In the genomic region with DNA sequence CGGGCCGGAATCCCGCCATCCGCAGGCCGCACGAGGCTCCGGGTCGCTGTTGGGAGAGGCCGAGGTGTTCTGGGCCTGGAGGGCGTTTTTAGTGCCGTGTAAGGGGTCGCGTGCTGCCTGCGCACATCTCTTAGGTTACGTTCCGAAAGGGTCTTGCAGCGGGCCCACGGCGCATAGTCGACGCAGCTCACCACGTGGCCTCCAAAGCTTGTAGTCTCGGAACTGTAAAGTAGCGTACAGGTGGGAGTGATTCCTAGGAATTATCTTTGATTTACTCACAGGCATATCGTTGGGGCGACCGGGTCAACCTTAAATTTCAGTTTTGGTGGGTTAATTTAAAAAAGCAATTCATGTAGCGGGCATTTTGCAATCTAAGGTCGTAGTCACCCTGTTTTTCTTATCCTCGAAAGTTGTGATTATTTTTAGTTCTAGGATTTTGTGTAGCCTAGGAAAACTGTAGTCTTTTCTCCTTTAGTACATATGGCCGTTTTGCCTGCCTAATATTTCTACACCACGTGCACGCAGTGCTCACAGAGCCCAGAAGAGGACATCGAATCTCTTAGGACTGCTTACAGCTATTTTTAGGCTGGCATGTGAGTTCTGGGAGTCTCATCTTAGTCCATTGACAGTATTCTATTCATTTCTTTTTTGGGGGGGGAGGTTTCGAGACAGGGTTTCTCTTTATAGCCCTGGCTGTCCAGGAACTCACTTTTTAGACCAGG, we compare ENCODE assay signal across 8 mouse cellular contexts. TPM values are rescaled to one million over a fixed set of nuclear protein-coding genes. Genes with fewer than 3 reads are reported as not detected.
DNase-seq lines count a peak whose midpoint lies in the region; ATAC-seq and TF ChIP-seq lines count a peak whose summit lies in the region.

Gene 4931406C07Rik (minus strand): TSS at position 51 of the 722 bp plus-strand sequence.

- peaks cover 17% of the 10 kb centered on the region for H3K4me1 ChIP-seq in liver, adult 2 months (ENCODE audit: control insufficient read depth, insufficient read depth, low read length)
- H3K4me1 ChIP-seq in embryonic facial prominence, embryonic 15.5 days = peaks cover 21% of the 10 kb centered on the region
- H3K4me1 ChIP-seq in hindbrain, embryonic 14.5 days (replicated peaks; ENCODE audit: control insufficient read depth, insufficient read depth, low read length) = peaks cover 28% of the 10 kb centered on the region
- peaks cover 47% of the 10 kb centered on the region for H3K4me1 ChIP-seq in liver, embryonic 15.5 days (replicated peaks)

- peak; percentile 72 for ATAC-seq in embryonic facial prominence, embryonic 15.5 days (ENCODE audit: insufficient number of reproducible peaks, low FRiP score, low TSS enrichment, low read depth)
- peak; percentile 90 for ATAC-seq in hindbrain, embryonic 14.5 days (ENCODE audit: low FRiP score)
- ATAC-seq in liver, embryonic 15.5 days (ENCODE audit: insufficient read depth) = peak; percentile 50

- TF ChIP-seq CTCF in liver, adult 2 months (IDR thresholded peaks at IDR 0.05; ENCODE audit: low read depth, low read length) = no peak

- H3K79me2 ChIP-seq in liver, adult 2 months (ENCODE audit: control insufficient read depth, insufficient read depth, low read length) = peaks cover 3% of the 10 kb centered on the region; the same call in 1 of the 2 replicates

- peaks cover 29% of the 10 kb centered on the region for H3K36me3 ChIP-seq in liver, adult 2 months (ENCODE audit: control insufficient read depth, insufficient read depth, low read length)
- peaks cover 21% of the 10 kb centered on the region for H3K36me3 ChIP-seq in embryonic facial prominence, embryonic 15.5 days
- H3K36me3 ChIP-seq in hindbrain, embryonic 14.5 days (replicated peaks; ENCODE audit: control insufficient read depth, insufficient read depth) = peaks cover 42% of the 10 kb centered on the region
- peaks cover 36% of the 10 kb centered on the region for H3K36me3 ChIP-seq in liver, embryonic 15.5 days (replicated peaks)

- H3K4me3 ChIP-seq in liver, adult 2 months (ENCODE audit: insufficient read depth, low read depth, low read length) = peak within 1 kb of the TSS; percentile 79
- peak within 1 kb of the TSS; percentile 81 for H3K4me3 ChIP-seq in embryonic facial prominence, embryonic 15.5 days (replicated peaks)
- peak within 1 kb of the TSS; percentile 57 for H3K4me3 ChIP-seq in hindbrain, embryonic 14.5 days (replicated peaks; ENCODE audit: low read length)
- H3K4me3 ChIP-seq in liver, embryonic 15.5 days (replicated peaks) = peak within 1 kb of the TSS; percentile 71

- no peak for TF ChIP-seq POLR2A in liver, adult 2 months (IDR thresholded peaks at IDR 0.05; ENCODE audit: extremely low read depth, insufficient read depth, low read length)

- H3K9ac ChIP-seq in liver, adult 2 months (ENCODE audit: low read depth, low read length) = peak within 1 kb of the TSS; percentile 93
- H3K9ac ChIP-seq in embryonic facial prominence, embryonic 15.5 days = peak within 1 kb of the TSS; percentile 95
- peak within 1 kb of the TSS; percentile 80 for H3K9ac ChIP-seq in hindbrain, embryonic 14.5 days
- H3K9ac ChIP-seq in liver, embryonic 15.5 days = peak within 1 kb of the TSS; percentile 82

- H3K27ac ChIP-seq in liver, adult 2 months (replicated peaks; ENCODE audit: insufficient read depth, low read depth, low read length) = peak within 1 kb of the TSS; percentile 70
- H3K27ac ChIP-seq in embryonic facial prominence, embryonic 15.5 days (replicated peaks) = peak within 1 kb of the TSS; percentile 91
- peak within 1 kb of the TSS; percentile 85 for H3K27ac ChIP-seq in hindbrain, embryonic 14.5 days
- peak within 1 kb of the TSS; percentile 89 for H3K27ac ChIP-seq in liver, embryonic 15.5 days (replicated peaks)

- no peak for DNase-seq in liver, adult 2 months (ENCODE audit: extremely low read depth, low read depth, low spot score)
- DNase-seq in liver = no peak
- DNase-seq in R1 (ENCODE audit: low read depth, low spot score) = peak; percentile 62
- DNase-seq in hindbrain, embryonic 14.5 days (ENCODE audit: low spot score) = peak; percentile 62
- DNase-seq in natural killer cell, adult 2 months (ENCODE audit: low spot score in 2 of 2) = no peak
- no peak for DNase-seq in cerebellum, postnatal 25 days

- under 1% methylated on average over 35 of the region's 35 CpGs for WGBS in liver, adult 2 months
- WGBS in embryonic facial prominence, embryonic 15.5 days = 0% methylated on average over 35 of the region's 35 CpGs
- WGBS in hindbrain, embryonic 14.5 days = under 1% methylated on average over 35 of the region's 35 CpGs
- under 1% methylated on average over 35 of the region's 35 CpGs for WGBS in liver, embryonic 15.5 days (ENCODE audit: insufficient replicate concordance)

- peak within 1 kb of the TSS; percentile 69 for H3K4me2 ChIP-seq in embryonic facial prominence, embryonic 15.5 days (replicated peaks)
- peak within 1 kb of the TSS; percentile 73 for H3K4me2 ChIP-seq in hindbrain, embryonic 14.5 days (replicated peaks)
- H3K4me2 ChIP-seq in liver, embryonic 15.5 days = peak within 1 kb of the TSS; percentile 87

- no peaks in the 10 kb centered on the region for H3K27me3 ChIP-seq in liver, adult 2 months (ENCODE audit: control insufficient read depth, insufficient read depth, low read length)
- no peaks in the 10 kb centered on the region for H3K27me3 ChIP-seq in embryonic facial prominence, embryonic 15.5 days
- H3K27me3 ChIP-seq in hindbrain, embryonic 14.5 days (ENCODE audit: control insufficient read depth, insufficient read depth, low read length) = no peaks in the 10 kb centered on the region
- no peaks in the 10 kb centered on the region for H3K27me3 ChIP-seq in liver, embryonic 15.5 days

- H3K9me3 ChIP-seq in embryonic facial prominence, embryonic 15.5 days (replicated peaks) = no peaks in the 10 kb centered on the region
- H3K9me3 ChIP-seq in hindbrain, embryonic 14.5 days (ENCODE audit: control insufficient read depth, low read length) = no peaks in the 10 kb centered on the region
- no peaks in the 10 kb centered on the region for H3K9me3 ChIP-seq in liver, embryonic 15.5 days (replicated peaks)

RNA-seq across cellular contexts. Expression of gene 4931406C07Rik, which starts in this region (rescaled TPM):
- 122 and 174 TPM in 2 replicates for total RNA-seq in liver, adult 2 months (2014; rRNA removed)
- polyA plus RNA-seq in liver, adult 2 months (2012; rRNA removed) = 48.2 and 56.1 TPM in 2 replicates
- 9.8 and 12.5 TPM in 2 replicates for polyA plus RNA-seq in embryonic facial prominence, embryonic 15.5 days (2015; fragmentation: Nextera tagmentation; extraction: Ambion mirVana)
- 10.8 and 12.2 TPM in 2 replicates for polyA plus RNA-seq in hindbrain, embryonic 14.5 days (2014; fragmentation: Nextera tagmentation; extraction: Ambion mirVana)
- 3.6 and 3.9 TPM in 2 replicates for polyA plus RNA-seq in liver, embryonic 15.5 days (2015; fragmentation: Nextera tagmentation; extraction: Ambion mirVana)

Comparison
In these comparisons a context has a peak if more than half of its experiments do, and no peak if none do; other contexts are left out.
1. DNase-seq: peak in R1 (single experiment) and hindbrain, embryonic 14.5 days (single experiment); none in liver, adult 2 months (single experiment), liver (single experiment), natural killer cell, adult 2 months (0 of 2) and cerebellum, postnatal 25 days (0 of 2).
2. Peak in every context shown above with its lines, with median percentiles within 50 percentile points of each other: H3K27ac ChIP-seq, H3K4me3 ChIP-seq, H3K9ac ChIP-seq, ATAC-seq and H3K4me2 ChIP-seq.